Mouse (Mus musculus): ENCODE results near the gene Klk9.
A peak's percentile ranks its signal among the peaks of the same experiment; 100 is the strongest.

Klk9 gene

DNA sequence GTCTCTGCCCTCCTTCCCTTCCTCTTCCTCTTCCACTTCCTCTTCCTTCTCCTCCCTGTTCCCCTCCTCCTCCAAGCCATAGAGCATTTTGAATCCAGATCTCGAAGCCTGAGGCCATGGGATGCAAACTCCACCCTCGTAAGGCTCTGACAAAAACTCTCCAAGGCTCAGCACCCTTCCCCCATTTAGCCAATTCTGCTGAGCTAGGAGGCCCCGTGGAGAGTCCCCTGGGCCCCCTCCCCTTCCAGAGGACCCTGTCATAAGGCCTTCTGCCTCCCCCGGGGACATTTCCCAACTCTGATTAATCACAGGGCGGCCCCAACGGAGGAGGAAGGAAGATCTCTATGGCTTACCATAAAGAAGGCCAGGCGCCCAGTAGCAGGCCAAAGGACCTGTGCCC, at the start of gene Klk9:
Gene Klk9 (plus strand): TSS at position 301 of the 400 bp plus-strand sequence.
- DNase-seq (ENCODE audit: low spot score), result no peak

DNA sequence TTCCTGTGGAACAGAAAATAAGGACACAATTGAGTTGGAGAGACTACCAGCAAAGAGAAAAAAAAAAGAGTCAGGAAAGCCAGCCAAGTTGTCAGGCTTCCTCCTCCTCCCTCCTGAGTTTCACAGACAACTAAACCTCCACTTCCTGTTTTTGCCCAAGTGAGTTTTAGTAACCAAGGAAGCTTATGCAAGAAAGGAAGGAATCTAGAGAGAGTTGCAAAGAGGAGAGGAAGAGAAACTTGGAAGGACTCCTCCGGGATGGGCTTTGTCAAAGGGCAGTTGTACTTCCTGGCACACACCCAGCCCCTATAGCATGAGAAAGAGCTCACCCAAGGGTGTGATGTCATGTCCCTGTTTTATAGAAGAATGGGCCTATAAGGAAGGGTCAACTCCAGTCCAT, 43.9 kb upstream of the Klk9 start:
- DNase-seq (ENCODE audit: low spot score), result no peak

DNA sequence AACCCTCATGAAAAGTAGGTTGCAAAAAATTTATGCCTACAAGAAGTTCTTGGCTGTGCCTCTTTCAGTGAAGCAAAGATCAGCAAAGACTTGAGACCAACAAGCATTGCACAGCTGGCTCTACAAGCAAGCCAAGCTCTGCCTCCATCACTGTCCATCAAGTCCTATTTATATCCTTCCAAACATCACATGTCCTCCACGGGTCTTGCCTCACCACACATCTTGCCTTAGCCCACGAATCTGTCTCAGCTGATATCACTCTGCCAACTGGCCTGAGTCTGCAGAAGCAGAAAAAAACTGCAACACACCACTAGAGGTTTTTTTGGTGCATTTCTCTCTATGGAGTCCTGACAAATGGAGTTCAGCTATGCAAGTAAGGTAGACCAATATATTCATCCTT, 38.9 kb upstream of the Klk9 start:
- DNase-seq (ENCODE audit: low spot score), result no peak

DNA sequence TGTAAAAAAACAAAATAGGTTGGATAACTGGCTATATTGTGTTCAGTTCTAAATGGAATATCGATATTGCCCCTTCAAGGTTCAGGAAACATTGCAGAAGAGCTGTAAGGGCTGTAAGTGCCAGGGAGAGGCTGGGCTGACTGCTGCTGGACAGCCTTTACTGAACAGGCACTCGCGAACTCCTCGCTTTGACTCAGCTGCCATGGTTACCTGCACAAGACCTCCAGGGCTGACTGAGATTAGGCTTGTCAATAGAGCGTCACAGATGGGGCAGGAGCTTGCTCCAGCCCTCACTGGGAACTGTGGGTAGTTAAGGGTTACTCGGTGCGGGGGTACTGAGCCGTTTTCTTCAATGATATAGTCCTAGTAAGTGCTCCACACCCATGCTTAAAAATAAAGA, 25.2 kb upstream of the Klk9 start:
- no peak for DNase-seq (ENCODE audit: low spot score)

DNA sequence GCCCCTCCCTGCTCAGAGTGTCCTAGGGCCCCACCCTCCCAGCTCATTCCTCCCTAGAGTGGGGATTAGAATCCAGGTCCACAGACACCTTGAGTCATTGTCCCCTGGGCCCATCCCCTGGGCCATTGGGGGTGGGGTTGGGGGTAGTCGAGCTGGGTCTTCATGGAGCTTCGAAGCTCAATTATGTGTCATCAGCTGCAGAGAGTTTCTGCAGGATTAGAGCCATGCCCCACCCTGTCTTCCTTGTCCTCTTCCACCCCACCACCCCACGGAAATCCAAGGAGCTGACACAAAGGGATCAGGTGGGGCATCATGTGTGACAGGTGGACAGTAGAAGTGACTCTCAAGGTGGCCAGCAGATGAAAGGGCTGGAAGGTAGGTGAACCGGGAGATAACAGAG, 23.1 kb upstream of the Klk9 start, which contains the start of gene Klk12:
Gene Klk12 (plus strand): TSS at position 301 of the 400 bp plus-strand sequence.
- no peak for DNase-seq (ENCODE audit: low spot score)

DNA sequence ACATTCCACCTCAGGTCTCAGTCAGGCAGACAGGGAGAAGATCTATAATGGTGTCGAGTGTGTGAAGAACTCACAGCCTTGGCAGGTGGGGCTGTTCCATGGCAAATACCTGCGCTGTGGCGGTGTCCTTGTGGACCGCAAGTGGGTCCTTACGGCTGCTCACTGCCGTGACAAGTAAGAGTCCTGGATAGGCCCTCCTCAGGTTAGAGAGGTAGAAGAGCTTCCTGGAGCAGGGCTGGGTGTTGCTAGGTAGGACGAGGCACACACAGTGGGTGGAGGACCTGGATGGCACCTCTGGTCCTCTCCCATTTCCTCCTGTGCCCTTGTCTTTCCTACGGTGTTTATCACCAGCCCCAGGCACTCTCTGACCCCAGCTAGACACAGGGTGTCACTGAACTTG, 22.1 kb upstream of the Klk9 start:
- no peak for DNase-seq (ENCODE audit: low spot score)

DNA sequence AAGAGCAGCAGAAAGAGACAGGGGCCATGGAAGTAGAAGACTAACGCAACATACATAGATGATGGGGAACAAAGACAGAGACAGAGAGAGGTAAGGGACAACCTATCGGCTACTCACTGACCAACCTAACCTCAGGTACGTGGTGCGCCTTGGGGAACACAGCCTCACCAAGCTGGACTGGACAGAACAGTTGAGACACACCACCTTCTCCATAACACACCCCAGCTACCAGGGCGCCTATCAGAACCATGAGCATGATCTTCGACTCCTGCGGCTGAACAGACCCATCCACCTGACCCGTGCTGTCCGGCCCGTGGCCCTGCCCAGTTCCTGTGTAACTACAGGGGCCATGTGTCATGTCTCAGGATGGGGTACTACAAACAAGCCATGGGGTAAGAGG, 21.0 kb upstream of the Klk9 start:
- no peak for DNase-seq (ENCODE audit: low spot score)

DNA sequence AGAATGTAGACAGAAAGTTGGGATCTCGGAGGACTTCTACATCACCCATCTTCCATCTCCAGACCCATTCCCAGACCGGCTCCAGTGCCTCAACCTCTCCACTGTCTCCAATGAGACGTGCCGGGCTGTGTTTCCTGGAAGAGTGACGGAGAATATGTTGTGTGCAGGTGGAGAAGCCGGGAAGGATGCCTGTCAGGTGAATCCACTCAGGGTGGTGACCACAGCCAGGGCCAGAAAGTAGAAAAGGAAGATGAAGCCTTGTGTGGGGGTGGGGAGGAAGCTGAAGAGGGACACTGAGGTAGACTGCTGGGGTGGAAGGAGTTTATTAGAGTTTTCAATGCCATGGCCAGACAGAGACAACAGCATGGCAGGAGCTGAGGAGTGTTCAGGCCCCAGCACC, 19.8 kb upstream of the Klk9 start:
- no peak for DNase-seq (ENCODE audit: low spot score)

DNA sequence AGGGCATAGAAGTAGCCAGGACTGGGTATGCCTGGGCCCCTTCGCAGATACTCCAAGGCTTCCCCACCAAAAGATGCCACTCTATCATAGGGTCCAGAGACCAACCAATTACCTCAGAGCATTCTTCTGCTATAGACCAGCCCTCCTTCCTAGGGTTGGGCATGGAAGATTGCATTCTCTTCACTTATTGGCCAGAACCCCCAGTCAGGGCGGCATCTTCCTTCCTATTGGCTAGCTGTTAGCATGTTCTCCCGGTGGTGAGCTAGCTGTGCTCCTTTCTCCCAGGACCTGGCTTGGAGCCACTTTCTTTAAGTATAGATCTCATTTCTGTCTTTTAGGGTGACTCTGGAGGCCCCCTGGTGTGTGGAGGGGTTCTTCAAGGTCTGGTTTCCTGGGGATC, 18.8 kb upstream of the Klk9 start:
- DNase-seq (ENCODE audit: low spot score), result no peak

DNA sequence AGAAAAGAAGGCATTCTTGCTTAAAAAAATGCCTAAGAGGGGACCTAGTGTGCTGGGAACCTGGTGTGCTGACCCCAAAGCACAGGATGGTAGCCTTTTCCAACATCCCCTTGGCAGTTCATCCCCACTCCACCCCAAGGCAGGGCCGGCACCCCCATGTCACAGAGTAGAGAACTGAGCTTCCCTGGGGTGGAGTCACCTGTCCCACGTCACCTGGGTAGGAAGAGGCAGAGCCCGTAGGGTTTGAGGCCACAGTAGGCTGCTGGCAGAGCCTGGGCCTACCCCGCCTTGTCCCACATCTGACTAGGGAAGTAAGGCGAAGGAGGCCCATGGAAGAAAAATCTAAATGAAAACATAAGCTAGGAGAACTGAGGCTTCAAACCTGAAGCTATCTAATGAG, 17.3 kb upstream of the Klk9 start, which contains the start of gene Klk11:
Gene Klk11 (plus strand): TSS at position 241 of the 400 bp plus-strand sequence.
- no peak for DNase-seq (ENCODE audit: low spot score)

DNA sequence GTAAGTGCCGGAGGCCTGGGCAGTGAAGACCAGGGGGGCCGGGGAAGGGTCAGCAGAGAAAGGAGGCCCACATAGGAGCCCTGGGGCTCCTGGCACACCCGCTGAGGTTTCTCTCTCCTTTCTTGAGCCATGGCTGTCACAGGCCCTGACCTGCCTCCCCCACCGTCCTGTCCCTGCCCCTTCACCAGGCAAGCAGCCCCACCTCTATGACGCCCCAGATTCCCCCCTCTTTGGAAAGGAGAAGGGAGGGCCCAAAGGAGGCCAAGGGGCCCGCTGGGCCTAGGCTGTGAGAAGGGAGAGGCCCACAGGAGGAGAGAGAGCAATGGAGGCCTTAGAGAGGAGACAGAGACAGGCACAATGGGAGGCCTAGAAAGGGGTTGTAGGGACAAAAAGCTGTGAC, 16.9 kb upstream of the Klk9 start:
- DNase-seq (ENCODE audit: low spot score), result no peak

DNA sequence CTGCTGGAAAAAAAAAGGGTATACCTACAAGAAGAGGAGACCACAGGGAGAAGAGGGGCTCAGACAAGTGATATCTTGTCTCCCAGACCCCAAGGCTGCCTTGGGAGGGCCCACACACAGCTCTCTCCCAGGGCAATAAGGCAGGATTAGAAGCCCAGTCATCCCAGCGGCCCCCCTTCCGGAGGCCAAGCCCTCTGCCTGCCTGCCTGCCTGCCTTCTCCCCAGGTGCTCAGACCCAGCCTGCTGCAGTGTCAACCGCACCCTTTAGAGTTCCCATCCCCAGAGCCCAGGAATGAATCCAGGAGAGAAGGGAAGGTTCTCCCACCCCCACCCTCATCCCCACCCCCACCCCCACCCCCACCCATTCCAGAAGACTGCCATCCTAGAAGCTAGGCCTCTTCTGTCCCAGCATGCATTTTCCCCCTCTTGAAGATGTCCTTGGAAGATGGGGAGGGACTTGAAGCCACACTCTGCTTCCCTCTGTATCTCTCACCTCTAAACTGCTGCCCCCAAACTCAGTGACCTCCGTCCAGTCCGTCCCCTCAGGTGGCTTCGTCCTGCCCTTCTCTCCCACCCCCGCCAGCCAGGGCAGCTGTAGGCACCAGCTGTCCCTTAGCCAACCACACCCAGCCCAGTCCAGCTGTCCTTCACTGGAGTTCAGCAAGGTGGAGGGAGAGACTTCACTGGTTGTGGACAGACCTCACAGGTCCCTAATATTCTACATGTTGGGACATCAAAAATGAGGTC, 16.2 kb upstream of the Klk9 start:
- no peak for DNase-seq (ENCODE audit: low spot score)

DNA sequence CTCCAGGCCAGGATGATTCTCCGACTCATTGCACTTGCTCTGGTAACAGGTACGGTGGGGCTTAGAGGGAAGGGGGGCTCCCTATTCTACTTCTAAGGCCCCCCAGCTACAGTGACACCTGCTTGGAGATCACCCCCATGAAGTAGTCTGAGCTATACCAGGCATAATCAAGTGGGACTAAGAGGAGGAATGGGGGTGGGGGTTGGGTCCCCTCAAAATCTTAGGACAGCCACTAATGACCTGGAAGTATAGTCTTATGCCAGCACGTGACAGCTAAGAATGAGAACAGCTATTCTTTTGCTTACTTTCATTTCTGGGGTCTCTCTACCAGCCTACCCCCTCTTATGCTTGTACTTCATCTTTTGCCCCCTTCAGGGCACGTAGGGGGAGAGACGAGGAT, 15.2 kb upstream of the Klk9 start:
- no peak for DNase-seq (ENCODE audit: low spot score)

DNA sequence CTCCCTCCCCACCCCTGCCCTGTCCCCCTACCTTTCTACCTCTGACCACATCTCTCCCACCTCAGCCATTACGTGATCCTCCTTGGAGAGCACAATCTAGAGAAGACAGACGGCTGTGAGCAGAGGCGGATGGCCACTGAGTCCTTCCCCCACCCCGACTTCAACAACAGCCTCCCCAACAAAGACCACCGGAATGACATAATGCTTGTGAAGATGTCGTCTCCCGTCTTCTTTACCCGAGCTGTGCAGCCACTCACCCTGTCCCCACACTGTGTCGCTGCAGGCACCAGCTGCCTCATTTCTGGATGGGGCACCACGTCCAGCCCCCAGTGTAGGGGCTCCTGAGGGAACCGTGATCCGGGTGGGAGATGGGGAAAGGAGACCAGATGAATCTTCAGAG, 14.3 kb upstream of the Klk9 start:
- no peak for DNase-seq (ENCODE audit: low spot score)

DNA sequence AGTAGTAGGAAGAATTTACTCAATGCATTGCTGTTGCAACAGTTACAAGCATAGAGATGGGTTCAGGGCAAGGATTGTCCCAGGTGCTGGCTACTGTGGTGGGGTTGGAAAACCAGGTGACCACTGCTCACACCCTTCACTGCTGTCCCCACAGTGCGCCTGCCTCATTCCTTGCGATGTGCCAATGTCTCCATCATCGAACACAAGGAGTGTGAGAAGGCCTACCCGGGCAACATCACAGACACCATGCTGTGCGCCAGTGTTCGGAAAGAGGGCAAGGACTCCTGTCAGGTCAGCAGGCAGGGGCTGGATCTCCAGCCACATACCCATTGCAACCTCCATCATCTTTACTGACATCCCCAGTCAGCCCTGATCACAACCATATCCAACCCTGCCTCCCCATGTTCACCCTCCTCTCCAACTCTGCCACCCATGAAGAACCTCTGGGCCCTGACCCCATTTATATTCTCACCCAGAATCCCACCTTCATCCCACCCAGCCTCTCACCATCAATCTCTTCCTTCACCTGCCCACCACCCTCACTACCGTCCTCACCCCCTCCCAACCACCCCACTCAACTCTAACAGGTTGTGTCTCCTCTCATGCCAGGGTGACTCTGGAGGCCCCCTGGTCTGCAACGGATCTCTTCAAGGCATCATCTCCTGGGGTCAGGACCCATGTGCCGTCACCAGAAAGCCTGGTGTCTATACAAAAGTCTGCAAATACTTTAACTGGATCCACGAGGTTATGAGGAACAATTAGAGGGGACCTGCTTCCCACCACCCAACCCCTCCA, 13.3 kb upstream of the Klk9 start:
- DNase-seq (ENCODE audit: low spot score), result no peak

DNA sequence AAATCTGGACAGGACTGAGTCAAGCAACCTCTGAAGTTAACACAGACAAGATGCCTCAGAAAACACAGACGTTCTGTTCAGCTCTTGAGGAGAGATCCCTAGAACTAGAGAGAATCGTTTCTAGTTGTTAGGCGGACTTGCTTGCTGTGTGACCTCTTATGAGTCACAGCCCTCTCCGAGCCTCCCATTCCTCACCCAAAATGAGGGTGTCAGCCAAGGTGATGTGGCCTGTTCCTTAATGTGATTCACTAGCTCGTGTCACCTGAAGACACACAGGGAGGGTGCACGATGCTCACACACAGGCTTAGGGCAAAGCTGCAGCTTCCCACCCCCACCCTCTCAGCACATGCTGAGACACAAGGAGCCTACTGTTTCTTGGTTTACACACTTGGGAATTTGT, 11.4 kb upstream of the Klk9 start:
- DNase-seq (ENCODE audit: low spot score), result no peak

DNA sequence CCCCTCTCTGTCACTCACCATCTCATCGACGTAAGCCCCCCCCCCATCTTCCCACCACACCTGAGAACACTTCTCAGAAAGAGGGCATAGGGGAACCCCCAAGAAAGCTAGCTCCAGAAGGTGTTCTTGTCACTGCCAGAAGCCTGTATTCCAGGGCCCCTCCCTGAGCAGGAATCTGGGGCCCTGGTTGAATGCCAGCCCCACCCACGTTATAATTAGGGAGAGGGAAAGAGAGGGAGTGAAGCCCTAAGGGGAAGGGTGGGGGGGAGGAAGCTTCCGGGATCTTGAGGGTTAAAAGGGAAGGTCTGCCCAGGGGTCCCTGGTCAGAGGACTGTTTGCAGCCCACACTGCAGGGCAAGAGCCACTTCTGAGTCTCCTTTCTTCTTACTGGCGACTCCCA, 10.9 kb upstream of the Klk9 start, which contains the start of gene Klk10:
Gene Klk10 (plus strand): TSS at position 290 of the 400 bp plus-strand sequence.
- no peak for DNase-seq (ENCODE audit: low spot score)

DNA sequence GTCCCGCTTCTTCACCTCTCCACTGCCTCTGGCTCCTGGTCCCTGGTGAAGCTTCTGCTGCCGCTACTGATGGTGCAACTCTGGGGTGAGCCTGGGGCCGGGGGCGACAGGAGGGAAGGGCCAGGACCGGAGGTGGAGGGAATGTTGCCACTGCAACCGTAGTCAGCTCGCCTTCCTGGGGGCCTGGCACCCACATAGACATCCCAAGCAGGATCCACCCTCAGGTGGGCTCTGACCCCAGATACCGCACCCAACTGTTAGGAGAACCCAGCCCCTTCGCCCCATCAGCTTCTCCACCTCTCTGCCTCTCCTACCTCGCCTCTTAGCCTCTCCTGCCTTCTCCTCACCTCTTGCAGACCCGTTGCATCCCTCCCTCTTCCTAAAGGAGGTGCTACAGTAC, 10.2 kb upstream of the Klk9 start:
- DNase-seq (ENCODE audit: low spot score), result no peak

DNA sequence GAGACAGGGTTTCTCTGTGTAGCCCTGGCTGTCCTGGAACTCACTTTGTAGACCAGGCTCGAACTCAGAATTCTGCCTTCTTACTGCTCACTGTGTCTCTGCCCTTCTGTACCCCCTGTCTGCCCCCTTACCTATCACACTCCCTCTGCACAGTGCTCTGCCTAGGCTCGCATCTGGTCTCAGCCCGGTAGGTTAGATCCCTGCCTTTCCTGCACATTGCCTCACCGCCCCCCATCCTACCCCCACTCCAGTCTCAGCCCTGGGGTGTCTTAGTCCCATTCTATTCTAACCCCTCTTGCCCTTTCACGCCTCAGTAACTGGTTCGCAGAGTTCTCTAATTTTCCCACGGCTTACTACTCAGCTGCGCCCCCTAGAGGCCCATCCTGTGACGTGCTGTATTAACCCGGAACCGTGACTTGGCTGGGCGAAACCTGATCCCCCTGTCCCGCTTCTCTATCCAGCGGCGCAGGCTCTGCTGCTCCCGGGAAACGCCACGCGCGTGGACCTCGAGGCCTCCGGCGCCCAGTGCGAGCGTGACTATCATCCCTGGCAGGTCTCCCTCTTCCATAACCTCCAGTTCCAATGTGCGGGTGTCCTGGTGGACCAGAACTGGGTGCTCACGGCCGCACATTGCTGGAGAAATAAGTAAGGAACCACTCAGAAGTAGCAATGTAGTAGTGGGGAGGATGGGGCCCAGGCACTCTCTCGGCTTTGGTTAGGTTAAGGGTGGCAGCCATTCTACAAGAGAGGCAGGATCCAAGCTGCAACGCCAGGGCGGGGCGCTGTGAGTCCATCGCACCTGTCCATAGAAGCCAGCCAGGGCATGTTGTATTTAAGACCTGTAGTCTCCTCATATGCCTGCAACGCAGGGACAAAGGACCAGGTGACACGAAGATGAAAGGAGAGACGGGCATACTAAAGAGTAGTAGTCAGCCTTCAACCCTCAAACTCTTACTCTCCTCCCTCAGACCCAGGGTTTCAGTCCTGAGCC, 9.1 kb upstream of the Klk9 start:
- DNase-seq (ENCODE audit: low spot score), result peak; percentile 71

DNA sequence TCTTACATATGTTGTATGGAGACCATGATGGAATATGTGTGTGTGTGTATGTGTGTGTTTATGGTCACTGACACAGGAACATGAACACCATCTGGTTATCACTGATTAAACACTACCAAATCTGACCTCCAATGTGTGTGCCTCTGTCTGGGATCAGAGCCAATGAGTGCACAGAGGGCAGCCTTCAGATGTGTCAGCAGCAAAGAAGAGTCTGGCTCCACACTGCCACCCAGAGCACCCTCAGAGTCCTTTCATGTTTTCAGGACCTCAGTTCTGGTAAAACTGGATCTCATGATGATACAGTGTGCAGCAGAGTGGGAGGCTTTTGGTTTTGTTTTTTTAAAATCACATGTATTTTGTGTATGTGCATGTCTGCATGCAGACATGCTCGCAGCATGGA, 6.4 kb upstream of the Klk9 start:
- no peak for DNase-seq (ENCODE audit: low spot score)

DNA sequence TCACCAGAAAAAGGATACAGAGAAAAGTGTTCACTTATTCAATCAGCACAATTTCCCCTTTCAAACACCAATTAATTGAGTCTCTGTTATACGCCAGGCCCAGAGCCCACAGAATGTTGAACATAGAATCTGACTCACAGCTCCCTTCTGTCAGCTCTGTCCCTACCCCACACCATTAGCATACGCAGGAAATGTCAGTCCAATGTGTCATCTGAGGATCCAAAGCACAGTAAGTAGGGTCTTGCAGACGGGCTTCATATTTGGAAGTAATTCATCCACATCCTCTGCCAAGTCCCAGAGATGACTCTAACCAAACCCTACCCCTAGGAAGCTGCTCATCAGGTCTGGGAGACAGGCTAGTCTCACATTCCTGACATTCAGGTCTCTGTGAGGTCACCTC, 3.6 kb upstream of the Klk9 start:
- DNase-seq (ENCODE audit: low spot score), result no peak

DNA sequence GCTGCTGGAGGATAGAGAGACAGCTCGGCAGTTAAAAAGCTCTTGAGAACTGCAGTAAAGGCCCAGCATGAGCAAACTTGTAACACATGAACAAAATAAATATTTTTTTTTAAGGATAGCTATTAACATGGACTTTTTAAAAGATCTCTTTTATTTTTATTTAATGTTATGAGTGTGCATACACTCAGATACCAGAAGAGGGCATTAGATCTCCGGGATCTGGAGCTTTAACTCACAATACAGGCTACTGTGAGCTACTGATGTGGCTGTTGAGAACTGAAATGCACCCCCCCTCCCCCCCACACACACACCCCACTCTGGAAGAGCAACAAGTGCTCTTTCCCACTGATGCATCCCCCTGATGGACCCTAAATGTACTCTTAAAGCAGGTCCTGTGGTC, 2.4 kb upstream of the Klk9 start:
- no peak for DNase-seq (ENCODE audit: low spot score)

Measured in ovary, postnatal 36 days (tissue).